Mouse (Mus musculus): ENCODE results near the gene D230025D16Rik. TPM values are rescaled to one million over a fixed set of nuclear protein-coding genes. Genes with fewer than 3 reads are reported as not detected.
A peak's percentile ranks its signal among the peaks of the same experiment; 100 is the strongest.

D230025D16Rik gene
- polyA plus RNA-seq, 1 experiment from 2014 or later: 27.3 TPM

- Histone ChIP-seq H3K27ac (replicated peaks) (no peak overlapping the region), H3K4me1 (replicated peaks) (peaks cover 34% of the 10 kb centered on the region), H3K9me3 (no peaks in the 10 kb centered on the region), H3K4me2 (peak overlapping the region; percentile 77), H3K36me3 (peaks cover 15% of the 10 kb centered on the region), H3K27me3 (peaks cover 92% of the 10 kb centered on the region), H3K9ac (peak overlapping the region; percentile 75), H3K4me3 (peak overlapping the region; percentile 45)
- 2% methylated on average over 30 of the region's 30 CpGs for WGBS
- peak; percentile 73 for ATAC-seq (ENCODE audit: low read depth)
Measured at GRCm38 (mm10) chr8:105276292-105277120, 51.6 kb downstream of the D230025D16Rik start.

GRCm38 (mm10) chr8:105278911-105279334, 54.0 kb downstream of the D230025D16Rik start:
- Histone ChIP-seq H3K9me3 (no peaks in the 10 kb centered on the region), H3K4me3 (peak overlapping the region; percentile 17), H3K4me2 (peak overlapping the region; percentile 50), H3K27ac (replicated peaks) (no peak overlapping the region), H3K9ac (peak overlapping the region; percentile 31; the same call in 1 of the 2 replicates), H3K36me3 (peaks cover 39% of the 10 kb centered on the region), H3K27me3 (peaks cover 72% of the 10 kb centered on the region), H3K4me1 (replicated peaks) (peaks cover 34% of the 10 kb centered on the region)
- whole genome bisulfite sequencing: 2% methylated on average over 28 of the region's 28 CpGs
- ATAC-seq (ENCODE audit: low read depth): peak; percentile 58; the same call in 1 of the 2 replicates

GRCm38 (mm10) chr8:105280567-105280966, 55.6 kb downstream of the D230025D16Rik start:
- ATAC-seq (ENCODE audit: low read depth): no peak
- Histone ChIP-seq H3K4me1 (replicated peaks) (peaks cover 37% of the 10 kb centered on the region), H3K9me3 (no peaks in the 10 kb centered on the region), H3K9ac (no peak overlapping the region), H3K27ac (replicated peaks) (no peak overlapping the region), H3K4me3 (no peak overlapping the region), H3K36me3 (peaks cover 51% of the 10 kb centered on the region), H3K4me2 (no peak overlapping the region), H3K27me3 (peaks cover 56% of the 10 kb centered on the region)
- 70% methylated on average over 3 of the region's 3 CpGs for WGBS

GRCm38 (mm10) chr8:105281821-105282220, 56.9 kb downstream of the D230025D16Rik start:
- Histone ChIP-seq H3K36me3 (peaks cover 54% of the 10 kb centered on the region), H3K27me3 (peaks cover 43% of the 10 kb centered on the region), H3K9me3 (no peaks in the 10 kb centered on the region), H3K27ac (replicated peaks) (no peak overlapping the region), H3K4me1 (replicated peaks) (peaks cover 37% of the 10 kb centered on the region), H3K9ac (no peak overlapping the region), H3K4me3 (no peak overlapping the region), H3K4me2 (no peak overlapping the region)
- no peak for ATAC-seq (ENCODE audit: low read depth)
- 86% methylated on average over 12 of the region's 12 CpGs for WGBS

- Histone ChIP-seq H3K9ac (no peak overlapping the region), H3K9me3 (no peaks in the 10 kb centered on the region), H3K27me3 (peaks cover 39% of the 10 kb centered on the region), H3K4me2 (no peak overlapping the region), H3K4me3 (no peak overlapping the region), H3K36me3 (peaks cover 54% of the 10 kb centered on the region), H3K4me1 (replicated peaks) (peaks cover 37% of the 10 kb centered on the region), H3K27ac (replicated peaks) (no peak overlapping the region)
- no peak for ATAC-seq (ENCODE audit: low read depth)
- 89% methylated on average over 4 of the region's 4 CpGs for WGBS
Measured at GRCm38 (mm10) chr8:105282239-105282638, 57.3 kb downstream of the D230025D16Rik start.

GRCm38 (mm10) chr8:105283074-105283473, 58.1 kb downstream of the D230025D16Rik start:
- H3K27me3 ChIP-seq: peaks cover 31% of the 10 kb centered on the region
- H3K4me3 ChIP-seq: no peak overlapping the region
- no peaks in the 10 kb centered on the region for H3K9me3 ChIP-seq
- no peak overlapping the region for H3K4me2 ChIP-seq
- ATAC-seq (ENCODE audit: low read depth): 0 out of 2 replicates have a peak, but pooled peaks have one; percentile 5
- H3K9ac ChIP-seq: no peak overlapping the region
- peaks cover 42% of the 10 kb centered on the region for H3K4me1 ChIP-seq (replicated peaks)
- whole genome bisulfite sequencing: 23% methylated on average over 23 of the region's 23 CpGs
- no peak overlapping the region for H3K27ac ChIP-seq (replicated peaks)
- H3K36me3 ChIP-seq: peaks cover 54% of the 10 kb centered on the region

- Histone ChIP-seq H3K4me2 (peak overlapping the region; percentile 76; the same call in 1 of the 2 replicates), H3K9me3 (no peaks in the 10 kb centered on the region), H3K4me3 (no peak overlapping the region), H3K4me1 (replicated peaks) (peaks cover 49% of the 10 kb centered on the region), H3K27ac (replicated peaks) (no peak overlapping the region), H3K9ac (0 out of 2 replicates have a peak overlapping the region, but pooled peaks have one; percentile 45), H3K36me3 (peaks cover 44% of the 10 kb centered on the region), H3K27me3 (peaks cover 7% of the 10 kb centered on the region)
- ATAC-seq (ENCODE audit: low read depth): no peak
- 47% methylated on average over 12 of the region's 12 CpGs for WGBS
Measured at GRCm38 (mm10) chr8:105285514-105285913, 60.6 kb downstream of the D230025D16Rik start.

GRCm38 (mm10) chr8:105286907-105287306, 62.0 kb downstream of the D230025D16Rik start:
- Histone ChIP-seq H3K9me3 (no peaks in the 10 kb centered on the region), H3K4me3 (peak overlapping the region; percentile 51), H3K9ac (peak overlapping the region; percentile 50; the same call in 1 of the 2 replicates), H3K4me2 (peak overlapping the region; percentile 76), H3K27ac (replicated peaks) (no peak overlapping the region), H3K27me3 (peaks cover 2% of the 10 kb centered on the region), H3K4me1 (replicated peaks) (peaks cover 58% of the 10 kb centered on the region), H3K36me3 (peaks cover 34% of the 10 kb centered on the region)
- ATAC-seq (ENCODE audit: low read depth): no peak
- WGBS: 84% methylated on average over 4 of the region's 4 CpGs

- peak overlapping the region; percentile 51 for H3K4me3 ChIP-seq
- no peak for ATAC-seq (ENCODE audit: low read depth)
- peak overlapping the region; percentile 76 for H3K4me2 ChIP-seq
- peak overlapping the region; percentile 91; the same call in 1 of the 2 replicates for H3K27ac ChIP-seq (replicated peaks)
- peaks cover 21% of the 10 kb centered on the region for H3K36me3 ChIP-seq
- H3K27me3 ChIP-seq: peaks cover 2% of the 10 kb centered on the region; the same call in 1 of the 2 replicates
- 84% methylated on average over 5 of the region's 5 CpGs for WGBS
- no peaks in the 10 kb centered on the region for H3K9me3 ChIP-seq
- peaks cover 58% of the 10 kb centered on the region for H3K4me1 ChIP-seq (replicated peaks)
- H3K9ac ChIP-seq: peak overlapping the region; percentile 75
Measured at GRCm38 (mm10) chr8:105288231-105288630, 63.3 kb downstream of the D230025D16Rik start.

- peak overlapping the region; percentile 75 for H3K9ac ChIP-seq
- peak overlapping the region; percentile 91 for H3K27ac ChIP-seq (replicated peaks)
- no peaks in the 10 kb centered on the region for H3K9me3 ChIP-seq
- peaks cover 14% of the 10 kb centered on the region for H3K36me3 ChIP-seq
- peaks cover 58% of the 10 kb centered on the region for H3K4me1 ChIP-seq (replicated peaks)
- under 1% methylated on average over 53 of the region's 53 CpGs for WGBS
- peak overlapping the region; percentile 76 for H3K4me2 ChIP-seq
- peak overlapping the region; percentile 51 for H3K4me3 ChIP-seq
- peak; percentile 94 for ATAC-seq (ENCODE audit: low read depth)
- H3K27me3 ChIP-seq: peaks cover 3% of the 10 kb centered on the region; the same call in 1 of the 2 replicates
Measured at GRCm38 (mm10) chr8:105288958-105289732, 64.2 kb downstream of the D230025D16Rik start.

- H3K9me3 ChIP-seq: no peaks in the 10 kb centered on the region
- peaks cover 58% of the 10 kb centered on the region for H3K4me1 ChIP-seq (replicated peaks)
- H3K27ac ChIP-seq (replicated peaks): peak within 1 kb of the TSS; percentile 91
- WGBS: 1% methylated on average over 43 of the region's 43 CpGs
- peak within 1 kb of the TSS; percentile 75 for H3K9ac ChIP-seq
- H3K4me3 ChIP-seq: peak within 1 kb of the TSS; percentile 51
- H3K27me3 ChIP-seq: peaks cover 7% of the 10 kb centered on the region; the same call in 1 of the 2 replicates
- peak within 1 kb of the TSS; percentile 76 for H3K4me2 ChIP-seq
- ATAC-seq (ENCODE audit: low read depth): peak; percentile 11
- H3K36me3 ChIP-seq: peaks cover 8% of the 10 kb centered on the region
Measured at GRCm38 (mm10) chr8:105289805-105290460, 65.0 kb downstream of the D230025D16Rik start, which contains the start of gene 4931428F04Rik. TSS of gene 4931428F04Rik (minus strand) at chr8:105289864.
